Comparison of ENCODE assay signal across 8 mouse cellular contexts in the genomic region with DNA sequence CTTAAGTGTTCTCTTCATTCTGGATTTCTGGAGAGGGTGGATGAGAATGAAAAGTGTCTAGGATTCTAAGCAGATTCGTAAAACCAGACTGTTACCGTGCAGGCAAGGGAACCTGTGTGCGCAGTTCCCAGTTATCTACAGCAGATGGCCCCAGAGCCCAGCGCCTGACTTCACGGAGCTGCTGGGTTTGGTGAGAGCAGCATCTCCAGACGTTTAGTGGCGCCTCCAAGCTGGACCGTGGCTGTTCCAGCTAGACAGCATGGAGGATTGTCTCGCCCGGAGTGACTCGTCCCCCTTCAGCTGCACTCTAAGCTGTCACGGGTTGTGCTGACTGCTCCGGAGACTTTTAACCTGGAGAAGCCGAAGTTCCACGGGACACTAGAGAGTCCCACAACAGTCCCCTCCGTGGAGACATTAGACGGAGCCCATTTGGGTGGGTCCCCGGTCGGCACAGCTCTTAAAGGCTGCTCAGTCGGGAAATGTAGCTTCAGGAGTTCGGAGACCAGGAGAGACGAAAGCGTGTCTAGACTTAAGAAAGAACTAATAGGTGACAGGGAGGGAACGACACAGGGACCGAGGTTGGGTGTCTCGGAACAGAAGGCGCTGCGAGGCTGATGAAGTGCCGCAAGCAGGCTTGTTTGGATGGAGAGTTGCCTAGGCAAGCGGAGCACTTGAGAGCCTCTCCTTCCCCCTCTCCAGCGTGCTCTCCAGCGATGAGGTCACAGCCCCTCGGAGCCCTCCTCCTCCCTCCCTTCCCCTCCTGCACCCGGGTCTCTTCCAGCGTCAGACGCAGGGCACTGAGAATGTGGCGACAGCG. TPM values are rescaled to one million over a fixed set of nuclear protein-coding genes. Genes with fewer than 3 reads are reported as not detected.
DNase-seq lines count a peak whose midpoint lies in the region; ATAC-seq lines count a peak whose summit lies in the region.

No protein-coding gene starts in this region.

- H3K27ac ChIP-seq in hindbrain, embryonic 14.5 days: no peak overlapping the region

- DNase-seq in T-cell, adult 2 months (ENCODE audit: low spot score): peak; percentile 28
- DNase-seq in cerebellum, postnatal 14 days: peak; percentile 86 to 87
- peak; percentile 64 to 84 for DNase-seq in frontal cortex, postnatal 14 days (ENCODE audit: low spot score in 2 of 2)
- DNase-seq in hindbrain, embryonic 14.5 days (ENCODE audit: low spot score): peak; percentile 89
- DNase-seq in layer of hippocampus, postnatal 25 days (ENCODE audit: extremely low spot score in 1 of 2, low spot score in 1 of 2): peak; percentile 54 to 75
- peak; percentile 78 for DNase-seq in lung, postnatal 10 days
- peak; percentile 77 for DNase-seq in ovary, postnatal 36 days (ENCODE audit: low spot score)
- peak; percentile 72 for DNase-seq in urinary bladder, postnatal 14 days (ENCODE audit: low spot score)

- ATAC-seq in hindbrain, embryonic 14.5 days (ENCODE audit: low FRiP score): peak; percentile 93

- H3K36me3 ChIP-seq in hindbrain, embryonic 14.5 days (replicated peaks; ENCODE audit: control insufficient read depth, insufficient read depth): no peaks in the 10 kb centered on the region

- peak overlapping the region; percentile 72 for H3K4me2 ChIP-seq in hindbrain, embryonic 14.5 days (replicated peaks)

- H3K9ac ChIP-seq in hindbrain, embryonic 14.5 days: peak overlapping the region; percentile 22; the same call in 1 of the 2 replicates

- H3K9me3 ChIP-seq in hindbrain, embryonic 14.5 days (ENCODE audit: control insufficient read depth, low read length): no peaks in the 10 kb centered on the region

- WGBS in hindbrain, embryonic 14.5 days: under 1% methylated on average over 37 of the region's 38 CpGs

- H3K4me3 ChIP-seq in hindbrain, embryonic 14.5 days (replicated peaks; ENCODE audit: low read length): peak overlapping the region; percentile 39

- peaks cover 40% of the 10 kb centered on the region for H3K27me3 ChIP-seq in hindbrain, embryonic 14.5 days (ENCODE audit: control insufficient read depth, insufficient read depth, low read length)

- no peaks in the 10 kb centered on the region for H3K4me1 ChIP-seq in hindbrain, embryonic 14.5 days (replicated peaks; ENCODE audit: control insufficient read depth, insufficient read depth, low read length)

RNA-seq across cellular contexts. Expression of gene Tshr, which starts 16.1 kb away (rescaled TPM):
- polyA plus RNA-seq in hindbrain, embryonic 14.5 days (2014; fragmentation: Nextera tagmentation; extraction: Ambion mirVana): 0.68 and 0.88 TPM in 2 replicates
- total RNA-seq in layer of hippocampus, postnatal 25 days (2021): under 1 TPM; 0.21 to 0.37 TPM

RNA-seq across cellular contexts. Expression of gene Cep128, which starts 16.2 kb away (rescaled TPM):
- 4.0 and 4.1 TPM in 2 replicates for polyA plus RNA-seq in hindbrain, embryonic 14.5 days (2014; fragmentation: Nextera tagmentation; extraction: Ambion mirVana)
- 1 to 10 TPM; 4.4 to 4.8 TPM for total RNA-seq in layer of hippocampus, postnatal 25 days (2021)

Comparison
In these comparisons a context has a peak if more than half of its experiments do, and no peak if none do; other contexts are left out.
1. DNase-seq: peak in every context shown above with its lines; median percentile 89 in hindbrain, embryonic 14.5 days; 86 in cerebellum, postnatal 14 days; 78 in lung, postnatal 10 days; 77 in ovary, postnatal 36 days; 74 in frontal cortex, postnatal 14 days; 72 in urinary bladder, postnatal 14 days; 64 in layer of hippocampus, postnatal 25 days; 28 in T-cell, adult 2 months.